Mouse (Mus musculus) lung, postnatal 0 days (tissue): ENCODE results near the gene Plcxd3.

Experiments
- CTCF ChIP-seq: IDR thresholded peaks from 2 replicates; pipeline ENCODE4 v1.5.1; 2016; ENCODE audit warnings: antibody characterized with exemption, mild to moderate bottlenecking
- EP300 ChIP-seq: IDR thresholded peaks from 2 replicates; pipeline ENCODE4 v1.6.1; 2016; ENCODE audit warnings: antibody characterized with exemption, mild to moderate bottlenecking, control low read depth

GRCm38 (mm10) chr15:4514724-4515123 is 139.4 kb downstream of the Plcxd3 start:
- no peak for TF ChIP-seq EP300
- no peak for TF ChIP-seq CTCF
